Mouse (Mus musculus): ENCODE measurements at regions not wholly inside any gene's neighbourhood (a gene's known extent, or its start where the extent isn't known, plus 50 kb on each side); places are given as distances from the start of the nearest gene placed in this dataset.

DNA sequence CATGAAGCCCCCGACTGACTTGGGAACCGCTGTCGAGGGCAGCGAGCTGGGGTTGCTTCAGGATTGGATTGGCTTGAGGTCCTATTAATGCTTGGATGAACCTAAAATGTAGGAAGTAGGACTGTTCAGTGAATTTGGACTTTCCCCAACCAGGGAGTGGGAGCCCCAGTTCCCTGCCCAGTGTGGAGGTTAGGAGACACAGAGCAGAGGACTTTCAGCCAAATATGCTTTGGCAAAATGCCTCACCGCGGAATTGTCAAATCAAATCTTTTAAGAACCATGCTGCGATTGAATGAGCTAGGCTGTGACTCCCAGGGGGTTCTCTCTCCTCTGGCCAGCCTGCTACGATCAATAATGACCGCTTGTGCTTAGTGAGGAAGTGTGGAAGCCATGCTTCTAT is 94.8 kb upstream of the Mki67 start:
- TF ChIP-seq CTCF (conservative IDR thresholded peaks at IDR 0.05; ENCODE audit: insufficient read depth, insufficient read length, low read depth, low read length), result no peak
- TF ChIP-seq POLR2A (IDR thresholded peaks at IDR 0.05; ENCODE audit: low read depth, low read length), result no peak
